Mouse (Mus musculus) heart, adult 2 months (tissue): ENCODE data around the gene Gpnmb.

ENCODE experiments used
- CTCF ChIP-seq: fragments of 200-600 bp; IDR thresholded peaks from 2 replicates; pipeline ENCODE4 v1.8.1; 2022; ENCODE audit warnings: antibody characterized with exemption, mild to moderate bottlenecking, moderate library complexity
- POLR2A ChIP-seq: fragments of 200-500 bp; IDR thresholded peaks from 2 replicates; pipeline ENCODE4 v1.6.1; 2011; ENCODE audit warnings: mild to moderate bottlenecking, low read depth, low read length, control low read depth; ENCODE audit not compliant: insufficient read depth

GRCm38 (mm10) chr6:49079313-49079712, 43.0 kb downstream of the Gpnmb start:
- no peak for TF ChIP-seq CTCF
- no peak for TF ChIP-seq POLR2A
